Mouse (Mus musculus) testis, adult 10 weeks (tissue): ENCODE measurements around the gene B3gat2. TPM values are rescaled to one million over a fixed set of nuclear protein-coding genes. Genes with fewer than 3 reads are reported as not detected.

Experiments
- polyA plus RNA-seq: library from polyadenylated mRNA; stranded (reverse); fragments of 350-450 nt; fragmentation: Illumina TruSeq; extraction: RNeasy Lipid Tissue Mini Kit (QIAGEN cat#74804); gene quantifications from one replicate; pipeline ENCODE4 v1.2.3, GENCODE M21; 2014; ENCODE audit warnings: low read depth, low replicate concordance

B3gat2 gene
- not detected for polyA plus RNA-seq

GRCm38 (mm10) chr1:23761502-23762135 is at the start of gene B3gat2:
Gene B3gat2, plus strand, starts transcription at chr1:23761753.

Other genes with a start within 250 kb of the B3gat2 start
- 480 TPM for gene Smap1, start 160.6 kb downstream of the B3gat2 start, polyA plus RNA-seq
- gene Sdhaf4, start 243.9 kb downstream of the B3gat2 start, polyA plus RNA-seq: 36.5 TPM